Mouse (Mus musculus): Measurements from ENCODE around the gene Gabrp. TPM values are rescaled to one million over a fixed set of nuclear protein-coding genes. Genes with fewer than 3 reads are reported as not detected.

The Gabrp gene
- polyA plus RNA-seq (2015; fragmentation: Nextera tagmentation; extraction: Ambion mirVana), result not detected in 2 replicates

- Histone ChIP-seq H3K4me3 (ENCODE audit: low read depth, low read length) (no peak within 1 kb of the TSS), H3K36me3 (ENCODE audit: control insufficient read depth, insufficient read depth, low read length) (no peaks in the 10 kb centered on the region), H3K27me3 (ENCODE audit: control insufficient read depth, insufficient read depth, low read depth, low read length) (no peaks in the 10 kb centered on the region), H3K27ac (ENCODE audit: low read length) (no peak within 1 kb of the TSS), H3K4me1 (ENCODE audit: control insufficient read depth, insufficient read depth, low read length) (no peaks in the 10 kb centered on the region), H3K9me3 (replicated peaks; ENCODE audit: control insufficient read depth, low read length, poor library complexity, severe bottlenecking) (no peaks in the 10 kb centered on the region), H3K9ac (ENCODE audit: low read depth, low read length) (no peak within 1 kb of the TSS), H3K4me2 (ENCODE audit: low read length) (no peak within 1 kb of the TSS)
- 50% methylated on average over 6 of the region's 6 CpGs for WGBS
- ATAC-seq, result no peak
These were observed at the start of gene Gabrp for GRCm38 (mm10) chr11:33578859-33579258. Gene Gabrp (minus strand): TSS chr11:33578959.

DNA sequence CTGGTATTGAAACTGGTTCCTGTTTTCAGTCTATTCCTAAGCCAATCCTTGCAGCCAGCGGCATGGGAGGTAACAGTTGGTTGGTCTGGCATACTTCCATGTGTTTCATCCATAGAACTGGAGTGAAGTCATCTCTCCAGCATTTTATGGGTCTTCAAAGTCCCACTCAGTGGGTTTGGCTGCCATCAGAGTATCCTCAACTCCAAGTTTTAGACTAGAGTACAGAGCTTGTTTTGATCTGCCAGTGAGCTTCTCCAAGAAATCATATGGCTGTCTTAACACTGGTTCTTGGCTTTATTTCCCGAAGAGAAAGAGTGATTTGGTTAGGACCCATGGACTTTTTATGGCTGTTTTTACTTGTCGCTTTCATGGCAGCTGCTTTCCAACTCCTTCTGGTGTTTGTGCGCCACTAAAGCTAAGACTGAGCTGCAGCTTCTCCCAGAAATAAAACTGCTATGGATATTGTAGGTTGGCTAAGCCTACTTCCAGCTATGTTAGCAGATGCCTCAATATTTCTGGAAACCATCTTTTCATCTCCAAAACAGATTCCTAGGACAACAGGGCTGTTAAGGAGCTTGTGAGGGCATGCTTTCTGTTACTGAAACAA lies 48.5 kb upstream of the Gabrp start:
- Histone ChIP-seq H3K9me3 (replicated peaks; ENCODE audit: control insufficient read depth, low read length, poor library complexity, severe bottlenecking) (no peaks in the 10 kb centered on the region), H3K4me3 (ENCODE audit: low read depth, low read length) (no peak overlapping the region), H3K4me1 (ENCODE audit: control insufficient read depth, insufficient read depth, low read length) (no peaks in the 10 kb centered on the region), H3K36me3 (ENCODE audit: control insufficient read depth, insufficient read depth, low read length) (no peaks in the 10 kb centered on the region), H3K27me3 (ENCODE audit: control insufficient read depth, insufficient read depth, low read depth, low read length) (no peaks in the 10 kb centered on the region), H3K9ac (ENCODE audit: low read depth, low read length) (no peak overlapping the region), H3K4me2 (ENCODE audit: low read length) (no peak overlapping the region), H3K27ac (ENCODE audit: low read length) (no peak overlapping the region)
- 86% methylated on average over 4 of the region's 4 CpGs for WGBS
- no peak for ATAC-seq

GRCm38 (mm10) chr11:33614218-33614617 lies 35.5 kb upstream of the Gabrp start:
- Histone ChIP-seq H3K9me3 (replicated peaks; ENCODE audit: control insufficient read depth, low read length, poor library complexity, severe bottlenecking) (no peaks in the 10 kb centered on the region), H3K27ac (ENCODE audit: low read length) (no peak overlapping the region), H3K9ac (ENCODE audit: low read depth, low read length) (no peak overlapping the region), H3K27me3 (ENCODE audit: control insufficient read depth, insufficient read depth, low read depth, low read length) (no peaks in the 10 kb centered on the region), H3K4me1 (ENCODE audit: control insufficient read depth, insufficient read depth, low read length) (no peaks in the 10 kb centered on the region), H3K4me2 (ENCODE audit: low read length) (no peak overlapping the region), H3K4me3 (ENCODE audit: low read depth, low read length) (no peak overlapping the region), H3K36me3 (ENCODE audit: control insufficient read depth, insufficient read depth, low read length) (no peaks in the 10 kb centered on the region)
- peak; percentile 58; the same call in 1 of the 2 replicates for ATAC-seq
- WGBS, result 7% methylated on average over 15 of the region's 15 CpGs

DNA sequence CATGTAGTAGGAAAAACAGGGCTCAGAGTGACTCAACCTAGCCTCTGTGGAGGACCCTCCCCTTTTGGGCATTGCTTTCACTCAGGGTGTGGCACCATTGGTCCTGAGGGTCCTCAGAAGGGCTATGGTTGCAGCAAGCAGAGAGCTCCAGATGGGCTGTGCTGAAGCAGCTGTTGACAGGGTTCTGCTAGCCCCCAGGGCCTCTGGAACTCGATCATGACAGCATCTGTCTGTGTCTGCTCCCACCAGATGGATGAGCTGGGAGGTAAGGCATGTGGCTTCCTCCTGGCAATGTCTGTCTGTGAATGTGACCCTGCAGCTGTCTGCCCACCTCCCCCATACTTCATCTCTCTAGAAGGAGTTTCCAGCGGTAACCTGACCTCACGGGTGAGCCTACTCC lies 29.0 kb upstream of the Gabrp start:
- Histone ChIP-seq H3K4me3 (ENCODE audit: low read depth, low read length) (no peak overlapping the region), H3K4me2 (ENCODE audit: low read length) (no peak overlapping the region), H3K36me3 (ENCODE audit: control insufficient read depth, insufficient read depth, low read length) (no peaks in the 10 kb centered on the region), H3K27ac (ENCODE audit: low read length) (no peak overlapping the region), H3K4me1 (ENCODE audit: control insufficient read depth, insufficient read depth, low read length) (no peaks in the 10 kb centered on the region), H3K9ac (ENCODE audit: low read depth, low read length) (no peak overlapping the region), H3K9me3 (replicated peaks; ENCODE audit: control insufficient read depth, low read length, poor library complexity, severe bottlenecking) (no peaks in the 10 kb centered on the region), H3K27me3 (ENCODE audit: control insufficient read depth, insufficient read depth, low read depth, low read length) (no peaks in the 10 kb centered on the region)
- ATAC-seq, result no peak
- 48% methylated on average over 3 of the region's 3 CpGs for WGBS

- Histone ChIP-seq H3K4me2 (ENCODE audit: low read length) (no peak overlapping the region), H3K4me3 (ENCODE audit: low read depth, low read length) (no peak overlapping the region), H3K4me1 (ENCODE audit: control insufficient read depth, insufficient read depth, low read length) (no peaks in the 10 kb centered on the region), H3K9me3 (replicated peaks; ENCODE audit: control insufficient read depth, low read length, poor library complexity, severe bottlenecking) (no peaks in the 10 kb centered on the region), H3K27ac (ENCODE audit: low read length) (no peak overlapping the region), H3K36me3 (ENCODE audit: control insufficient read depth, insufficient read depth, low read length) (no peaks in the 10 kb centered on the region), H3K9ac (ENCODE audit: low read depth, low read length) (no peak overlapping the region), H3K27me3 (ENCODE audit: control insufficient read depth, insufficient read depth, low read depth, low read length) (no peaks in the 10 kb centered on the region)
- 69% methylated on average over 2 of the region's 2 CpGs for WGBS
- no peak for ATAC-seq
These were observed 24.4 kb upstream of the Gabrp start for GRCm38 (mm10) chr11:33603174-33603573.

- Histone ChIP-seq H3K9me3 (replicated peaks; ENCODE audit: control insufficient read depth, low read length, poor library complexity, severe bottlenecking) (no peaks in the 10 kb centered on the region), H3K4me1 (ENCODE audit: control insufficient read depth, insufficient read depth, low read length) (no peaks in the 10 kb centered on the region), H3K27me3 (ENCODE audit: control insufficient read depth, insufficient read depth, low read depth, low read length) (no peaks in the 10 kb centered on the region), H3K27ac (ENCODE audit: low read length) (no peak within 1 kb of the TSS), H3K36me3 (ENCODE audit: control insufficient read depth, insufficient read depth, low read length) (no peaks in the 10 kb centered on the region), H3K4me2 (ENCODE audit: low read length) (no peak within 1 kb of the TSS), H3K9ac (ENCODE audit: low read depth, low read length) (no peak within 1 kb of the TSS), H3K4me3 (ENCODE audit: low read depth, low read length) (no peak within 1 kb of the TSS)
- 83% methylated on average over 4 of the region's 4 CpGs for WGBS
- no peak for ATAC-seq
These were observed 20.2 kb upstream of the Gabrp start, which contains the start of gene D130052B06Rik for GRCm38 (mm10) chr11:33598986-33599385. Gene D130052B06Rik (plus strand): TSS chr11:33599302.

- WGBS, result 78% methylated on average over 4 of the region's 4 CpGs
- H3K27ac ChIP-seq (ENCODE audit: low read length), result no peak overlapping the region
- H3K4me2 ChIP-seq (ENCODE audit: low read length), result no peak overlapping the region
- no peaks in the 10 kb centered on the region for H3K9me3 ChIP-seq (replicated peaks; ENCODE audit: control insufficient read depth, low read length, poor library complexity, severe bottlenecking)
- no peaks in the 10 kb centered on the region for H3K4me1 ChIP-seq (ENCODE audit: control insufficient read depth, insufficient read depth, low read length)
- no peaks in the 10 kb centered on the region for H3K36me3 ChIP-seq (ENCODE audit: control insufficient read depth, insufficient read depth, low read length)
- no peaks in the 10 kb centered on the region for H3K27me3 ChIP-seq (ENCODE audit: control insufficient read depth, insufficient read depth, low read depth, low read length)
- ATAC-seq, result no peak
- H3K9ac ChIP-seq (ENCODE audit: low read depth, low read length), result no peak overlapping the region
- no peak overlapping the region for H3K4me3 ChIP-seq (ENCODE audit: low read depth, low read length)
These were observed 17.9 kb upstream of the Gabrp start for GRCm38 (mm10) chr11:33596655-33597054.

GRCm38 (mm10) chr11:33592826-33593225 lies 14.1 kb upstream of the Gabrp start:
- H3K27ac ChIP-seq (ENCODE audit: low read length), result no peak overlapping the region
- H3K9ac ChIP-seq (ENCODE audit: low read depth, low read length), result no peak overlapping the region
- no peak overlapping the region for H3K4me3 ChIP-seq (ENCODE audit: low read depth, low read length)
- 86% methylated on average over 4 of the region's 4 CpGs for WGBS
- no peaks in the 10 kb centered on the region for H3K9me3 ChIP-seq (replicated peaks; ENCODE audit: control insufficient read depth, low read length, poor library complexity, severe bottlenecking)
- H3K4me1 ChIP-seq (ENCODE audit: control insufficient read depth, insufficient read depth, low read length), result no peaks in the 10 kb centered on the region
- ATAC-seq, result no peak
- no peaks in the 10 kb centered on the region for H3K36me3 ChIP-seq (ENCODE audit: control insufficient read depth, insufficient read depth, low read length)
- no peaks in the 10 kb centered on the region for H3K27me3 ChIP-seq (ENCODE audit: control insufficient read depth, insufficient read depth, low read depth, low read length)
- no peak overlapping the region for H3K4me2 ChIP-seq (ENCODE audit: low read length)

DNA sequence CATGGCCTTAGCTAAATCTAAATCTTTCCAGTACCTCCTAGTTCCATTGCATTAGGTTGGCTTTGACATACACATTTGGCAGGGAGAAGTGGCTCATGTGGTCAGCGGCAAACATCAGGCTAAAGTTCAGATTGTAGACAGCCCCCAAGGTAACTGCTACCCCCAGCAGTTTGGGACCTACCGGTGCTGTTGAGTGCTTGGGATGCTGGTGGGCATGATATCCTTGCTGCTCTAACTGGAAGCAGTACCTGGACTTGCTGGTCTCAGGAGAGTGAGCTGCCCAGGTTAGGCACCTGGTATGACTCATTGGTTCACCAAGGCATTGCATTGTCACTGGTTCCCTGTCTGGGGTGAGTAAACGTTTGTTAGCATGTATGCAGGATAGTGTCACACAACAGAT lies 12.0 kb upstream of the Gabrp start:
- Histone ChIP-seq H3K36me3 (ENCODE audit: control insufficient read depth, insufficient read depth, low read length) (no peaks in the 10 kb centered on the region), H3K9me3 (replicated peaks; ENCODE audit: control insufficient read depth, low read length, poor library complexity, severe bottlenecking) (no peaks in the 10 kb centered on the region), H3K27ac (ENCODE audit: low read length) (no peak overlapping the region), H3K4me2 (ENCODE audit: low read length) (no peak overlapping the region), H3K27me3 (ENCODE audit: control insufficient read depth, insufficient read depth, low read depth, low read length) (no peaks in the 10 kb centered on the region), H3K4me1 (ENCODE audit: control insufficient read depth, insufficient read depth, low read length) (no peaks in the 10 kb centered on the region), H3K9ac (ENCODE audit: low read depth, low read length) (no peak overlapping the region), H3K4me3 (ENCODE audit: low read depth, low read length) (no peak overlapping the region)
- ATAC-seq, result no peak
- WGBS, result 93% methylated on average over 3 of the region's 3 CpGs

All from midbrain, embryonic 16.5 days (tissue).